Mouse (Mus musculus) adrenal gland, postnatal 0 days (tissue): ENCODE data around the gene Ap4s1. TPM values are rescaled to one million over a fixed set of nuclear protein-coding genes. Genes with fewer than 3 reads are reported as not detected.

Experiments used
- polyA plus RNA-seq: library from polyadenylated mRNA; unstranded; fragments of >200 nt; fragmentation: Nextera tagmentation; extraction: Ambion mirVana; gene quantifications from 2 replicates; pipeline ENCODE4 v1.2.1, GENCODE M21; 2015

Gene Ap4s1
- polyA plus RNA-seq = 44.8 and 56.8 TPM in 2 replicates

GRCm38 (mm10) chr12:51690893-51691844, at the start of gene Ap4s1:
TSS of gene Ap4s1 (plus strand) at chr12:51691033.

DNA sequence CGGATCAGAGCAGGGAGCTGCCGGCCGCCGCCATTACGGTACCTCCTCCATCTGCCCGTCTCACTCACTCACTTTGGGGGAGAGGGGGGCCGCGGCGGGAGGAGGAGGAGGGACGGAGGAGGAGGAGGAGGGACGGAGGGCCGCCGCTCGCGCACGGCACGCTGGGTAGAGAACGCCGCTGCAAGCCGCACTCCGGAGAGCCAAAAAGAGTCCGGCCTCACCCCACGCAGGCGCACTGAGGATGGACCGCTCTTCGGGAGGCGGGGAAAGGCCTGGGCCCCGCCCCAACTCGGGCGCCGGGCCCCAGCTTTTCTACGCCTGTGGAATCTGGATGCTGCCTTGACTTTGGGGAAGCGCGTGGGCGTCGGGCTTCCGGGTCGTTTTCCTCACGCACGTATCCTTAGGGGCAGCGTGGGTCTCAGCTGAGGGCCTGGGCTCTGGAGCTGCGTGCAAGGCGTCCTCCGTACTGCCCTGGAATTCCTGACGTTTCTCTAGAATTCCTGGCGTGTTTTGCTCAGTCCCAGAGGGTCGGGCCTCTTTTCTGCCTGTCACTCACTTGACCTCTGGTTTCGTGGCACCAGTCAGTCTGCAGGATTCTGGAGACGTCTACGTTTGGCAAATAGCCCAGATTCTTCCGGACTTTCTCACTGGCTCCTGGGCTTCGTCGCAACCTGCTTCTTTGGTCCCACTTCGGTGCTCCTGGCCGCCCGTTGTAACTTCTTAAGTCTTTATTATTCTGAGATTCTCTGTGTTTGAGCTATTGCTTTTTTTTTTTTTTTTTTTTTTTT, 1.2 kb downstream of the Ap4s1 start, which contains the start of gene Strn3:
Strn3 (minus strand) TSS at position 53 of the 788 bp plus-strand sequence.

Other genes with a start within 250 kb of the Ap4s1 start
- 2.3 and 6.4 TPM in 2 replicates for gene Coch, start 97.7 kb upstream of the Ap4s1 start, polyA plus RNA-seq
- 36.2 and 39.4 TPM in 2 replicates for gene Strn3, start 864 bp downstream of the Ap4s1 start, polyA plus RNA-seq
- 18.5 and 27.5 TPM in 2 replicates for gene Hectd1, start 138.5 kb downstream of the Ap4s1 start, polyA plus RNA-seq